Mouse (Mus musculus): ENCODE measurements around the gene Trmt1. TPM values are rescaled to one million over a fixed set of nuclear protein-coding genes. Genes with fewer than 3 reads are reported as not detected.

Gene Trmt1
- polyA plus RNA-seq, 1 experiment from 2014 or later = 43.4 TPM

- Histone ChIP-seq H3K4me2 (replicated peaks; ENCODE audit: low read depth, low read length) (no peak overlapping the region), H3K9ac (replicated peaks; ENCODE audit: low read depth) (no peak overlapping the region), H3K27me3 (replicated peaks; ENCODE audit: insufficient read depth, low read length) (no peaks in the 10 kb centered on the region), H3K4me1 (ENCODE audit: insufficient read depth, low read depth, low read length) (peaks cover 11% of the 10 kb centered on the region), H3K27ac (ENCODE audit: low read length) (no peak overlapping the region), H3K9me3 (ENCODE audit: low read length) (no peaks in the 10 kb centered on the region), H3K4me3 (ENCODE audit: low read depth, low read length) (no peak overlapping the region), H3K36me3 (ENCODE audit: insufficient read depth, low read length) (0 out of 2 replicates have a peak, but pooled peaks cover 13% of the 10 kb centered on the region)
- ATAC-seq = no peak
- peak; percentile 74 for DNase-seq (ENCODE audit: low spot score)
- TF ChIP-seq EP300 (IDR thresholded peaks at IDR 0.05) (no peak), CTCF (IDR thresholded peaks at IDR 0.05) (peak; percentile 75)
- 83% methylated on average over 14 of the region's 14 CpGs for WGBS
Measured at GRCm38 (mm10) chr8:84697166-84698130, 11.3 kb downstream of the Trmt1 start.

GRCm38 (mm10) chr8:84698288-84698687 is 12.2 kb downstream of the Trmt1 start:
- Histone ChIP-seq H3K4me3 (ENCODE audit: low read depth, low read length) (no peak overlapping the region), H3K27ac (ENCODE audit: low read length) (no peak overlapping the region), H3K9me3 (ENCODE audit: low read length) (no peaks in the 10 kb centered on the region), H3K4me1 (ENCODE audit: insufficient read depth, low read depth, low read length) (peaks cover 11% of the 10 kb centered on the region), H3K36me3 (ENCODE audit: insufficient read depth, low read length) (0 out of 2 replicates have a peak, but pooled peaks cover 13% of the 10 kb centered on the region), H3K4me2 (replicated peaks; ENCODE audit: low read depth, low read length) (no peak overlapping the region), H3K27me3 (replicated peaks; ENCODE audit: insufficient read depth, low read length) (no peaks in the 10 kb centered on the region), H3K9ac (replicated peaks; ENCODE audit: low read depth) (no peak overlapping the region)
- no peak for TF ChIP-seq CTCF (IDR thresholded peaks at IDR 0.05)
- no peak for TF ChIP-seq EP300 (IDR thresholded peaks at IDR 0.05)
- ATAC-seq = no peak
- no peak for DNase-seq (ENCODE audit: low spot score)
- WGBS = 79% methylated on average over 5 of the region's 5 CpGs

GRCm38 (mm10) chr8:84698929-84699401 is 12.9 kb downstream of the Trmt1 start:
- peak overlapping the region; percentile 25 for H3K4me2 ChIP-seq (replicated peaks; ENCODE audit: low read depth, low read length)
- peak overlapping the region; percentile 83 for H3K27ac ChIP-seq (ENCODE audit: low read length)
- H3K9me3 ChIP-seq (ENCODE audit: low read length) = no peaks in the 10 kb centered on the region
- WGBS = 42% methylated on average over 9 of the region's 9 CpGs
- ATAC-seq (peak; percentile 53), DNase-seq (ENCODE audit: low spot score) (peak; percentile 91)
- TF ChIP-seq CTCF (IDR thresholded peaks at IDR 0.05) = no peak
- 0 out of 2 replicates have a peak, but pooled peaks have one; percentile 13 for TF ChIP-seq EP300 (IDR thresholded peaks at IDR 0.05)
- H3K4me1 ChIP-seq (ENCODE audit: insufficient read depth, low read depth, low read length) = peaks cover 11% of the 10 kb centered on the region
- no peak overlapping the region for H3K9ac ChIP-seq (replicated peaks; ENCODE audit: low read depth)
- H3K4me3 ChIP-seq (ENCODE audit: low read depth, low read length) = no peak overlapping the region
- 0 out of 2 replicates have a peak, but pooled peaks cover 13% of the 10 kb centered on the region for H3K36me3 ChIP-seq (ENCODE audit: insufficient read depth, low read length)
- H3K27me3 ChIP-seq (replicated peaks; ENCODE audit: insufficient read depth, low read length) = no peaks in the 10 kb centered on the region

- peak; percentile 90 for DNase-seq (ENCODE audit: low spot score)
- 0 out of 2 replicates have a peak, but pooled peaks cover 13% of the 10 kb centered on the region for H3K36me3 ChIP-seq (ENCODE audit: insufficient read depth, low read length)
- peak; percentile 97 for TF ChIP-seq EP300 (IDR thresholded peaks at IDR 0.05)
- peak; percentile 88 for TF ChIP-seq CTCF (IDR thresholded peaks at IDR 0.05)
Measured at GRCm38 (mm10) chr8:84699861-84700322, 13.8 kb downstream of the Trmt1 start.

GRCm38 (mm10) chr8:84700526-84700925 is 14.4 kb downstream of the Trmt1 start:
- Histone ChIP-seq H3K4me2 (replicated peaks; ENCODE audit: low read depth, low read length) (no peak overlapping the region), H3K27me3 (replicated peaks; ENCODE audit: insufficient read depth, low read length) (no peaks in the 10 kb centered on the region), H3K4me3 (ENCODE audit: low read depth, low read length) (no peak overlapping the region), H3K36me3 (ENCODE audit: insufficient read depth, low read length) (0 out of 2 replicates have a peak, but pooled peaks cover 13% of the 10 kb centered on the region), H3K4me1 (ENCODE audit: insufficient read depth, low read depth, low read length) (peaks cover 20% of the 10 kb centered on the region), H3K27ac (ENCODE audit: low read length) (peak overlapping the region; percentile 54), H3K9ac (replicated peaks; ENCODE audit: low read depth) (no peak overlapping the region), H3K9me3 (ENCODE audit: low read length) (no peaks in the 10 kb centered on the region)
- 61% methylated on average over 5 of the region's 5 CpGs for WGBS
- DNase-seq (ENCODE audit: low spot score) (no peak), ATAC-seq (no peak)
- TF ChIP-seq EP300 (IDR thresholded peaks at IDR 0.05) (no peak), CTCF (IDR thresholded peaks at IDR 0.05) (no peak)

More at GRCm38 (mm10) chr8:84699861-84700322, 13.8 kb downstream of the Trmt1 start:
- H3K27me3 ChIP-seq (replicated peaks; ENCODE audit: insufficient read depth, low read length) = no peaks in the 10 kb centered on the region
- H3K27ac ChIP-seq (ENCODE audit: low read length) = peak overlapping the region; percentile 83
- H3K4me2 ChIP-seq (replicated peaks; ENCODE audit: low read depth, low read length) = peak overlapping the region; percentile 25
- 48% methylated on average over 7 of the region's 7 CpGs for WGBS
- peak; percentile 62 for ATAC-seq
- no peaks in the 10 kb centered on the region for H3K9me3 ChIP-seq (ENCODE audit: low read length)
- no peak overlapping the region for H3K9ac ChIP-seq (replicated peaks; ENCODE audit: low read depth)
- H3K4me3 ChIP-seq (ENCODE audit: low read depth, low read length) = no peak overlapping the region
- peaks cover 14% of the 10 kb centered on the region for H3K4me1 ChIP-seq (ENCODE audit: insufficient read depth, low read depth, low read length)

Data from lung, postnatal 0 days (tissue).